Mouse (Mus musculus): ENCODE measurements around the gene Cap2. TPM values are rescaled to one million over a fixed set of nuclear protein-coding genes. Genes with fewer than 3 reads are reported as not detected.
A peak's percentile ranks its signal among the peaks of the same experiment; 100 is the strongest.

The Cap2 gene
- total RNA-seq, 2 experiments from 2014 or later = 240 to 264 TPM

GRCm38 (mm10) chr13:46548132-46548531 is 46.5 kb downstream of the Cap2 start:
- DNase-seq (ENCODE audit: low spot score in 2 of 2) = no peak
- intact Hi-C loops (cut with DNase I) = no loop called here

- intact Hi-C loops (cut with DNase I) = no loop called here
- DNase-seq (ENCODE audit: low spot score in 2 of 2) = no peak
Measured at GRCm38 (mm10) chr13:46548600-46549179, 47.0 kb downstream of the Cap2 start.

- intact Hi-C loops (cut with DNase I) = no loop called here
- DNase-seq (ENCODE audit: low spot score in 2 of 2) = peak in 1 of 2 experiments; percentile 18
Measured at GRCm38 (mm10) chr13:46550627-46551026, 49.0 kb downstream of the Cap2 start.

GRCm38 (mm10) chr13:46554736-46555135 is 53.1 kb downstream of the Cap2 start:
- intact Hi-C loops (cut with DNase I) = no loop called here
- DNase-seq (ENCODE audit: low spot score in 2 of 2) = no peak

GRCm38 (mm10) chr13:46565913-46566312 is 64.3 kb downstream of the Cap2 start:
- DNase-seq (ENCODE audit: low spot score in 2 of 2) = no peak
- intact Hi-C loops (cut with DNase I) = no loop called here

- DNase-seq (ENCODE audit: low spot score in 2 of 2) = no peak
- intact Hi-C loops (cut with DNase I) = no loop called here
Measured at GRCm38 (mm10) chr13:46569469-46569868, 67.8 kb downstream of the Cap2 start.

- intact Hi-C loops (cut with DNase I) = loop anchor here (5.0 kb wide), 1 partner anchor 56 kb away; no protein-coding TSS in a partner anchor
- DNase-seq (ENCODE audit: low spot score in 2 of 2) = peak; percentile 47 to 52
Measured at GRCm38 (mm10) chr13:46571141-46571592, 69.5 kb downstream of the Cap2 start.

- intact Hi-C loops (cut with DNase I) = loop anchor here (5.0 kb wide), 1 partner anchor 55 kb away; no protein-coding TSS in a partner anchor
Measured at GRCm38 (mm10) chr13:46571961-46572647, 70.5 kb downstream of the Cap2 start.

GRCm38 (mm10) chr13:46572648-46573163 is 71.1 kb downstream of the Cap2 start:
- intact Hi-C loops (cut with DNase I) = loop anchor here (5.0 kb wide), 1 partner anchor 55 kb away; no protein-coding TSS in a partner anchor
- no peak for DNase-seq (ENCODE audit: low spot score in 2 of 2)

More at GRCm38 (mm10) chr13:46571961-46572647, 70.5 kb downstream of the Cap2 start:
- peak; percentile 46 to 54 for DNase-seq (ENCODE audit: low spot score in 2 of 2)

- intact Hi-C loops (cut with DNase I) = loop anchor here (5.0 kb wide), 1 partner anchor 53 kb away; no protein-coding TSS in a partner anchor
- no peak for DNase-seq (ENCODE audit: low spot score in 2 of 2)
Measured at GRCm38 (mm10) chr13:46574201-46574600, 72.6 kb downstream of the Cap2 start.

GRCm38 (mm10) chr13:46574707-46575106 is 73.1 kb downstream of the Cap2 start:
- DNase-seq (ENCODE audit: low spot score in 2 of 2) = no peak
- intact Hi-C loops (cut with DNase I) = loop anchor here (5.0 kb wide), 1 partner anchor 53 kb away; no protein-coding TSS in a partner anchor

- no peak for DNase-seq (ENCODE audit: low spot score in 2 of 2)
- intact Hi-C loops (cut with DNase I) = loop anchor here (5.0 kb wide), 1 partner anchor 47 kb away; no protein-coding TSS in a partner anchor
Measured at GRCm38 (mm10) chr13:46584860-46585259, 83.2 kb downstream of the Cap2 start.

- intact Hi-C loops (cut with DNase I) = loop anchor here (5.0 kb wide), 1 partner anchor 44 kb away; no protein-coding TSS in a partner anchor
- DNase-seq (ENCODE audit: low spot score in 2 of 2) = no peak
Measured at GRCm38 (mm10) chr13:46587717-46588289, 86.2 kb downstream of the Cap2 start.

- DNase-seq (ENCODE audit: low spot score in 2 of 2) = no peak
- intact Hi-C loops (cut with DNase I) = loop anchor here (5.0 kb wide), 1 partner anchor 44 kb away; no protein-coding TSS in a partner anchor
Measured at GRCm38 (mm10) chr13:46588606-46589005, 87.0 kb downstream of the Cap2 start.

GRCm38 (mm10) chr13:46590885-46591284 is 89.2 kb downstream of the Cap2 start:
- intact Hi-C loops (cut with DNase I) = no loop called here

GRCm38 (mm10) chr13:46600694-46601093 is 99.0 kb downstream of the Cap2 start:
- intact Hi-C loops (cut with DNase I) = no loop called here
- no peak for DNase-seq (ENCODE audit: low spot score in 2 of 2)

More at GRCm38 (mm10) chr13:46590885-46591284, 89.2 kb downstream of the Cap2 start:
- DNase-seq (ENCODE audit: low spot score in 2 of 2) = no peak

- no peak for DNase-seq (ENCODE audit: low spot score in 2 of 2)
- intact Hi-C loops (cut with DNase I) = no loop called here
Measured at GRCm38 (mm10) chr13:46601386-46601785, 99.7 kb downstream of the Cap2 start.

GRCm38 (mm10) chr13:46602674-46603073 is 101.0 kb downstream of the Cap2 start:
- intact Hi-C loops (cut with DNase I) = no loop called here
- DNase-seq (ENCODE audit: low spot score in 2 of 2) = no peak

GRCm38 (mm10) chr13:46611033-46611432 is 109.4 kb downstream of the Cap2 start:
- intact Hi-C loops (cut with DNase I) = no loop called here
- DNase-seq (ENCODE audit: low spot score in 2 of 2) = no peak

- intact Hi-C loops (cut with DNase I) = no loop called here
- no peak for DNase-seq (ENCODE audit: low spot score in 2 of 2)
Measured at GRCm38 (mm10) chr13:46613694-46614272, 112.1 kb downstream of the Cap2 start.

All from left cerebral cortex, postnatal 36 days (tissue).